Mouse (Mus musculus) liver, adult 2 months (tissue): Measurements from ENCODE around the gene Wipf3. TPM values are rescaled to one million over a fixed set of nuclear protein-coding genes. Genes with fewer than 3 reads are reported as not detected.

Source experiments
- DNase-seq: peaks from one replicate; pipeline ENCODE4 v3.0.0-alpha.2; 2011; ENCODE audit warnings: low read depth, low spot score; ENCODE audit errors: extremely low read depth
- H3K27ac ChIP-seq: fragments of 200-500 bp; replicated peaks from 2 replicates; pipeline ENCODE4 v1.5.1; 2012; ENCODE audit warnings: low read depth, mild to moderate bottlenecking, control low read depth, inconsistent platforms, low read length; ENCODE audit not compliant: insufficient read depth
- H3K27me3 ChIP-seq: fragments of 200-500 bp; 2 replicates; pipeline ENCODE4 v1.6.1; 2012; ENCODE audit warnings: mild to moderate bottlenecking, moderate library complexity, low read length, inconsistent platforms; ENCODE audit not compliant: control insufficient read depth, insufficient read depth
- H3K36me3 ChIP-seq: fragments of 200-500 bp; 2 replicates; pipeline ENCODE4 v1.6.1; 2012; ENCODE audit warnings: low read length, inconsistent platforms; ENCODE audit not compliant: control insufficient read depth, insufficient read depth
- H3K4me1 ChIP-seq: fragments of 200-500 bp; 2 replicates; pipeline ENCODE4 v1.6.1; 2011; ENCODE audit warnings: low read length; ENCODE audit not compliant: control insufficient read depth, insufficient read depth
- H3K4me3 ChIP-seq: fragments of 200-500 bp; 2 replicates; pipeline ENCODE4 v1.5.1; 2011; ENCODE audit warnings: low read depth, mild to moderate bottlenecking, control low read depth, low read length, moderate library complexity; ENCODE audit not compliant: insufficient read depth
- H3K79me2 ChIP-seq: fragments of 200-500 bp; 2 replicates; pipeline ENCODE4 v1.6.1; 2012; ENCODE audit warnings: inconsistent platforms, mild to moderate bottlenecking, low read length, moderate library complexity; ENCODE audit not compliant: control insufficient read depth, insufficient read depth
- H3K9ac ChIP-seq: fragments of 200-500 bp; 2 replicates; pipeline ENCODE4 v1.6.1; 2012; ENCODE audit warnings: low read depth, mild to moderate bottlenecking, control low read depth, inconsistent platforms, low read length
- CTCF ChIP-seq: fragments of 200-500 bp; IDR thresholded peaks from 2 replicates; pipeline ENCODE4 v1.5.1; 2011; ENCODE audit warnings: low read depth, low read length, control low read depth
- POLR2A ChIP-seq: fragments of 200-500 bp; IDR thresholded peaks from 2 replicates; pipeline ENCODE4 v1.6.1; 2011; ENCODE audit warnings: low read length, control low read depth; ENCODE audit not compliant: insufficient read depth; ENCODE audit errors: extremely low read depth
- WGBS: fragments of 180-500 bp; shearing (Covaris S2); methylation state at CpG from one replicate; pipeline ENCODE4 v1.1.7; 2018; 5-methylcytosine and 5-hydroxymethylcytosine counted together
- polyA plus RNA-seq: library from polyadenylated mRNA; depleted of rRNA; stranded (reverse); fragments of >200 nt; gene quantifications from 2 replicates; pipeline ENCODE4 v1.2.3, GENCODE M21; 2012
- total RNA-seq: library from RNA; depleted of rRNA; stranded (reverse); fragments of >200 nt; gene quantifications from 2 replicates; pipeline ENCODE4 v1.2.3, GENCODE M21; 2014

Wipf3 gene
- total and polyA plus RNA-seq, 2 experiments: 2.0 to 6.4 TPM

DNA sequence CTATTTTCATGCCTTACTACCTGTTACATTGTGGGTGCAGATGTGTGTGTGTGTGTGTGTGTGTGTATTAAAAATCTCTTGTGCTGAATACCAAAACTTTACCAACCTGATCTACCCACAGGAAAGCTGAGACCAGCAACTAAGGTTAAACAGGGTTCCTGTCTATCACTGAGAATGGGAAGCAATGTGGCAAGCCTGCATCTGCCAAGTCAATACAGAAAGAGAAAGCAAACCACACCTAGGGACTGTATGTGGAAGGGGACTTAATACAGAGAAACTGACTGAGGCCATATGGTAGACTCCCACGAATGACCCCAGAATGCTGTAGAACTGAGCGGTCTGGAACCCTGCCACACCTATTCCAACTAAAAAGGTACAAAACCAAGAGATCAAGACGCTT lies 42.4 kb upstream of the Wipf3 start:
- 94% methylated on average over 3 of the region's 3 CpGs for WGBS
- Histone ChIP-seq H3K4me1 (peaks cover 2% of the 10 kb centered on the region; the same call in 1 of the 2 replicates), H3K79me2 (no peaks in the 10 kb centered on the region), H3K9ac (no peak overlapping the region), H3K27me3 (no peaks in the 10 kb centered on the region), H3K27ac (no peak overlapping the region), H3K36me3 (no peaks in the 10 kb centered on the region), H3K4me3 (no peak overlapping the region)
- DNase-seq: no peak
- TF ChIP-seq POLR2A (no peak), CTCF (no peak)

DNA sequence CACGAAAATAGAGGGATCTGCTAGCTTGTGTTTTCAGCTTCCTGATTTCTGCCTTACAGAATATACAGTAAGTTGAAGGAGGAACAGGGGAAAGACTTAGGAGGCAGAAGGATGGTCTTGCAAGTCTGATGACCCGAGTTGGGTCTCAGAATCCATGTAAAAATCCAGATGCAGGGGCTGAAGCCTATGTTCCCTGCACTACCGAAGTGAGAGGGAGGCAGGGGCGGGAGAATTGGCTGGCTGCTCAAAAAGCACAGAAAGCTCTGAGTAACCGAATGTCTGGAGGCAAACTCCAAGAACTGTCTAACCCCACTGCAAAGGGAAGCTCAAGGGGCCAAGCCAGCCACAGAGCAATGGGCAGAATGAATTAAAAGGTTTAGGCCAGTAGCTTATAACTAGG lies 41.7 kb upstream of the Wipf3 start:
- WGBS: 77% methylated on average over 5 of the region's 5 CpGs
- TF ChIP-seq CTCF (no peak), POLR2A (no peak)
- H3K27me3 ChIP-seq: no peaks in the 10 kb centered on the region

DNA sequence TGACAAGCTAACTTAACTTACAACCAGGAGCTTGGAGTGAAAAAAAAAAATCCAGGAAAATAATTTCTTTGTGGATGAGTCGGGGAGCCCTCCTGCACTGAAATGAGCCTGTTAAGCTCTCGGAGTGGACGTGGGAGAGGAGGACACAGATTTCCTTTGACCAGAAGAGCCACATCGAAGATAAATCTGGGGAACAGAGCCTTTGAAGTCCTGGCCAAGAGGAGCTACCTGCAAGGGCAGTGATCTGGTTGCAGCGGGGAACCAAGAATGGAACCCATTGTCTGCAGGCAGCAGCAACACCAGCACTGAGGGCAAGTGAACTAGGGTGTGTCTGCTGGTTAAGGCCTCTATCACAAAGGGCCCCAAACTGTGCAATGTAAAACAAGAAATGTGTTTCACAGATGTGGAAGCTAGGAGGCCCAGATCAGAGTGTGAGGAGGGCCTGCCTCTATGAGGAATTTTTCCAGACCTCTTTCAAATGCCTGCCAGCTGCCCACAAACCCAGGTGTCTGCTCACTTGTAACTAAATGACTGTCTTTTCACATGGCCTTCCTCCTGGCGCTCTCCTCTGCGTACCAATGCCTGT lies 40.6 kb upstream of the Wipf3 start:
- H3K36me3 ChIP-seq: no peaks in the 10 kb centered on the region
- H3K27me3 ChIP-seq: no peaks in the 10 kb centered on the region
- H3K4me1 ChIP-seq: peaks cover 2% of the 10 kb centered on the region; the same call in 1 of the 2 replicates
- H3K9ac ChIP-seq: no peak overlapping the region
- no peaks in the 10 kb centered on the region for H3K79me2 ChIP-seq
- H3K4me3 ChIP-seq: no peak overlapping the region
- TF ChIP-seq POLR2A (no peak), CTCF (no peak)
- peak; percentile 10 for DNase-seq
- 76% methylated on average over 7 of the region's 7 CpGs for WGBS
- no peak overlapping the region for H3K27ac ChIP-seq

More for the DNA sequence above, 41.7 kb upstream of the Wipf3 start:
- no peaks in the 10 kb centered on the region for H3K36me3 ChIP-seq
- peaks cover 2% of the 10 kb centered on the region; the same call in 1 of the 2 replicates for H3K4me1 ChIP-seq
- no peak overlapping the region for H3K4me3 ChIP-seq
- no peak for DNase-seq
- no peak overlapping the region for H3K9ac ChIP-seq
- no peaks in the 10 kb centered on the region for H3K79me2 ChIP-seq
- no peak overlapping the region for H3K27ac ChIP-seq

DNA sequence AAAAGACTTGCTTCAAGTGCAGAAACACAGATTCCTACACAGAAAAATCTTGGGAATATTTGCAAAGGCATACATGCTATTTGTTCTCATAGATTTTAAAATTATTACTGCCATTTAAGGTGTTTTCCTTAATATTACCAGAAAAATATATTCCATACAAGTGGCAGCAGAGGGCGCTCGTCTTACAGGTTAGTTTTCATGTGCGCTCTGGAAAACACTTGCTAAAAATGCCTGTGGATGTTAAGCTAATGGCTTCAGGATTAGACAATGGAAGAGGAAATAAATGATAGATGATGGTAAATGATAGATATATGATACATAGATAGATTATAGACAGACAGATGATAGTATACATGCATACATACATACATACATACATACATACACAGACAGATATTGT lies 37.6 kb upstream of the Wipf3 start:
- H3K36me3 ChIP-seq: no peaks in the 10 kb centered on the region
- H3K4me1 ChIP-seq: peaks cover 2% of the 10 kb centered on the region; the same call in 1 of the 2 replicates
- H3K9ac ChIP-seq: no peak overlapping the region
- 5% methylated on average over 3 of the region's 3 CpGs for WGBS
- H3K27me3 ChIP-seq: no peaks in the 10 kb centered on the region
- peak; percentile 55 for DNase-seq
- no peak overlapping the region for H3K4me3 ChIP-seq
- no peaks in the 10 kb centered on the region for H3K79me2 ChIP-seq
- H3K27ac ChIP-seq: no peak overlapping the region
- no peak for TF ChIP-seq POLR2A
- peak; percentile 48 for TF ChIP-seq CTCF

DNA sequence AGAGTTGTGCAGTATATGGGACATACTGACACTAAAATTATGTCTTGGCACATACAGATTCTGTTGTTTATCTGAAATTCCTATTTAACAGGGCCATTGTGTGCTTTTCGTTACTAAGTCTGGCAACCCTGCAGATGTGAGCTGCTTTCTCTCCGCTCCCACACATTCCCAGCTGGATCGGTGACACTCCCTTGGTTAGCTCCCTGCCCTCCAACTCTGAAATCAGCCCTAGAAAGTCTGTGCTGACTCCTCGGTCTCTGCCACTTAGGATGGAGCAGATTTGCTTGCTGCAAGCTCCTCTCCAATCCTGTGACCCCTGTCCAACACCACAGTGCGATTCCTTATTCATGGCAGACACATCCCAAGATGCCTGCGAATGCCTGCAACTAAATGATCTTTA lies 35.5 kb upstream of the Wipf3 start:
- Histone ChIP-seq H3K27me3 (no peaks in the 10 kb centered on the region), H3K36me3 (no peaks in the 10 kb centered on the region), H3K79me2 (no peaks in the 10 kb centered on the region), H3K4me1 (no peaks in the 10 kb centered on the region), H3K27ac (no peak overlapping the region), H3K9ac (no peak overlapping the region), H3K4me3 (no peak overlapping the region)
- 80% methylated on average over 6 of the region's 6 CpGs for WGBS
- TF ChIP-seq POLR2A (no peak), CTCF (no peak)
- no peak for DNase-seq

DNA sequence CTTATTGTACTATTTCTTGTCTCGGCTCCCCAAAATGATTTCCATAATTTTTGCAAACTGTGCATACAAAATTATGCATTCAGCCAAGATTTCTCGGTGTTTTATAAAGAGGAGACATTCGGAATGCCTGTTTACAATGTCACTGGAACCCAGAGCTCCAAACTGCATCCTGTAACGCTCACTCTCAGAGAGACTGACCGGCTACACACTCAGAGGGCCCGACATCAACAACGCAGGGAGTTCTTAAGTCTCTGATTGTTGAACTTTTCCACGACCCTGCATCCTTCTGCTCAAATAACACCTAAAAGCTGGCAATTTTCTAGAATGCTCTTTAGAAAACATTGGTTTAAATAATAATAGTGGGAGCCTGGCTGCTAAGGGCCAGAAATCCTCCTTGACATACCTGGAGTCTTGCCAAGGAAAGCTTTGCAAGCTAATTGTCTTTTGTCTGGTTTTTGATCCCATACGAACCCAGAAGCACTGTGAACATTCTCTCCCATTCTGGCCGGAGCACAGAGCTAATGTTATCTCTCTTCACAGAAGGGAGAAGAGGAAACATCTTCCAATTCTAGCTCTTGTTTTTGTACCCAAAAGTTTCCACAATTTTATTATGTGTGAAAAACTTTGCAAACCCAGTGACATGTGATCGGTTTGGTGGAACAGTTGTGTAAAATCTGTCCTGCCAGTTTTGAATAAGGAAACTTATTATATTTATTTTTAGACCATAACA lies 30.0 kb upstream of the Wipf3 start:
- no peaks in the 10 kb centered on the region for H3K4me1 ChIP-seq
- WGBS: 68% methylated on average over 11 of the region's 11 CpGs
- DNase-seq: no peak

More for the DNA sequence above, 30.0 kb upstream of the Wipf3 start:
- Histone ChIP-seq H3K27ac (no peak overlapping the region), H3K4me3 (no peak overlapping the region), H3K27me3 (no peaks in the 10 kb centered on the region), H3K9ac (no peak overlapping the region), H3K36me3 (no peaks in the 10 kb centered on the region), H3K79me2 (no peaks in the 10 kb centered on the region)
- TF ChIP-seq CTCF (no peak), POLR2A (no peak)
